Mouse (Mus musculus) liver, postnatal 0 days (tissue): ENCODE data around the gene Sis.

Experiments
- CTCF ChIP-seq: sonication (generic); IDR thresholded peaks from 2 replicates; pipeline ENCODE4 v1.5.1; 2016; ENCODE audit warnings: antibody characterized with exemption, low read depth
- EP300 ChIP-seq: IDR thresholded peaks from 2 replicates; pipeline ENCODE4 v1.6.1; 2016; ENCODE audit warnings: antibody characterized with exemption, low read depth, mild to moderate bottlenecking

DNA sequence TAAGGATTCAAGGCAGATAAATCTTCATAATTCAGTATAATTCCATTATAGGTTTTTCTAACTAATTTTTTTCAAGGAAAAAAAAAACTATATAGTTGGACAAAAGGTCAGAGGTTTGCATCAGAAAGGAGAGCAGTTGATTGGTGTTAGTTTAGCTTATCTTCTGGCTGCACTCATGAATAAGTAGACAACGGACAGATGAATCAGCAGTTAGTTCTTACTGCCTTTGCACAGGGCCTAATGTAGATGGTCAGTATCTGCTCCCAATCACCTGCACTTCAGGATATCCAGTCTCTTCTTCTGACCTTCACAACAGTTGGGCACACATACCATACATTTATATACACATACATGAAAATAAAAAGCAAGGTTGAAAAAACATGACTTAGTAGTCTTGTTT, 85.2 kb downstream of the Sis start:
- TF ChIP-seq CTCF (no peak), EP300 (no peak)
